Mouse (Mus musculus): ENCODE measurements around the gene Vash1.

DNA sequence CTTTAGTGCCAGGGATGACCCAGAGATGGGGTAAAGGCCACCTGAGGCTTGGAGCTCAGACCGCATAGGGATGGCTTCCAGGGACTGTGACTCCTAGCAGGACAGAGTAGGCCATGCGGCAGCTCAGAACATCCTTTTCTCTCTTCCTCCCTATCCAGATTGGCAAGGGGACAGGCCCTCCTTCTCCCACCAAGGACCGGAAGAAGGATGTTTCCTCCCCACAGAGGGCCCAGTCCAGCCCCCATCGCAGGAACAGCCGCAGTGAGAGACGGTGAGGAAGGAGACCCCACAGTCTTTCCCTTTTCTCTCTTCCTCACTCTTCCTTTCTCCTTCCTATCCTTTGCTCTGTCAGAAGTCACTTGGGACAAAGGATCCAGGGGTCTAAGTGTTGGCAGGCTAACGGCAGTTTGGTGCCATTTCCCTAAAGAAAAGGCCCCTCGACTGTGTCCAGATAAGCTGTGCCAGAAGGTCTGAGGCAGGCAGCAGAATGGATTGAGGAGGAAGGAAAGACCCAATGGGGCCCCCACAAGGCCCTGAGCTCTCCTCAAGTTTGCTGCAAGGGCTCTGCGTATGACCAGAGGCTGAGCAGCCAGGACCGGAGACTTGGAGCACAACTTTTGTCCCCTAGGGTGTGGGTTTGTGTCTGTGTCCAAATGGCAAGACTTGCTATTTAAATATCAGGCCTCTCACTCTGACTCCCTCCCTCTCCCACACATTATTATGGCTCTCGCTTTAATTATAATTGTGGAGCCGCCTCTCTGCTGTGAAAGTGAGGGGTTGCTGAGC is 12.4 kb downstream of the Vash1 start:
- TF ChIP-seq CTCF (IDR thresholded peaks at IDR 0.05; ENCODE audit: low read depth, low read length) (no peak), POLR2A (IDR thresholded peaks at IDR 0.05; ENCODE audit: extremely low read depth, insufficient read depth, low read length) (no peak)
